Mouse (Mus musculus): Measurements from ENCODE around the gene Smco1.

DNA sequence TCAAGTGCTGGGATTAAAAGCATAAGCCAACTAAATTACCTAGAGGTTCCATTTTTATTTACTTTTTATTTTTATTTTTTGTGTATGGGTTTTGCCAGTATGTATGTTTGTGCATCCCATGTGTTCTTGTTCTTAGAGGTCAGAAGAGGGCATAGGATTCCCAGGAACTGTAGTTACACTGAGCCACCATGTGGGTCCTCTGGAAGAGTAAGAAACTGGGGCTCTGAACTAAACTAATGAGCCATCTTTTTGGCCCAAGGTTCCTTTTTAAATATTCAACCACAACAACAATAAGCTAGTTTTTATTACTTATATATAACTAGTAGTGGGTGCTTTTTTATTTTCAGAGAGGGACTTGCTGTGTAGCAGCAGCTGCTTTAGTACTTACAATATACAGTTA is 11.3 kb downstream of the Smco1 start:
- TF ChIP-seq ZNF384 (IDR thresholded peaks at IDR 0.05; ENCODE audit: low read depth, low read length) (no peak), MAFK (IDR thresholded peaks at IDR 0.05; ENCODE audit: insufficient read depth, low read depth, low read length) (no peak), CHD2 (IDR thresholded peaks at IDR 0.05; ENCODE audit: low read depth, low read length) (no peak), HCFC1 (IDR thresholded peaks at IDR 0.05; ENCODE audit: borderline replicate concordance, insufficient read depth, low read length) (no peak)

Measured in ES-E14 (cell line).